In the genomic region with DNA sequence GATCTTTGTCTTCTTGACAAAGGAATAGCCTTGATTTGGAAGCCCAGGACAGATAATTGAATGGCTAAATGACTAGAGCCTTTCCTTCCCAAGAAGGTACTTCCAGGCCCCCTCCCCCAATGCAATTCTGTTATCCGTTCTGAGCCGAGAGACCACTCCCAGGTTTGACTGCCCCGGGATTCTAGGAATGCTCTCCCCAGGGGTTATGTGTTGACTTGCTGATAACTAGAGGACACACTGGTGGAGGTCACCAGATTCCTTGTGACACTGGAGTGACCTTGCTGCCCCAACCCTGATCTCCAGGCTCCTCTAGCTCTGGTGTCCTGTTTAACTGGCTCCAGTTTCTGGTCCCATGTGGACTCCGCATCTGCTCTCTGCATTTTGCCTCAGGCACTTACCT, we compare ENCODE assay signal across 25 mouse cellular contexts. TPM values are rescaled to one million over a fixed set of nuclear protein-coding genes. Genes with fewer than 3 reads are reported as not detected.
DNase-seq lines count a peak whose midpoint lies in the region; ATAC-seq and TF ChIP-seq lines count a peak whose summit lies in the region.
"Had no signal": no experiment of that assay in that cellular context is flagged by ENCODE, and none has a peak within 500 bp of the region (broad histone marks: within the 10 kb centered on the region; RNA-seq: fewer than 3 reads in every experiment).

No protein-coding gene starts in this region.

- intact Hi-C loops in heart, postnatal 10 days (cut with DNase I) = loop anchor here (5.0 kb wide), 1 partner anchor 350 kb away; no protein-coding TSS in a partner anchor

- H3K36me3 ChIP-seq in heart, embryonic 13.5 days = peaks cover 14% of the 10 kb centered on the region

- H3K27me3 ChIP-seq in heart, embryonic 13.5 days (replicated peaks) = no peaks in the 10 kb centered on the region
- H3K27me3 ChIP-seq: CH12.LX; embryonic facial prominence, embryonic 12.5 days; forebrain, embryonic 15.5 days; hindbrain, embryonic 12.5 days; Patski had no signal

- no peak for ATAC-seq in heart, embryonic 13.5 days (ENCODE audit: extremely low read depth, insufficient number of reproducible peaks, low FRiP score, low TSS enrichment)
- ATAC-seq: forebrain, embryonic 15.5 days; hindbrain, embryonic 16.5 days; Patski had no signal

- H3K4me1 ChIP-seq in heart, embryonic 13.5 days = peaks cover 40% of the 10 kb centered on the region
- H3K4me1 ChIP-seq in lung, adult 2 months (ENCODE audit: control insufficient read depth, insufficient read depth, low read length) = no peaks in the 10 kb centered on the region

- no peaks in the 10 kb centered on the region for H3K9me3 ChIP-seq in heart, embryonic 13.5 days
- H3K9me3 ChIP-seq: embryonic facial prominence, embryonic 12.5 days; forebrain, embryonic 15.5 days; hindbrain, embryonic 12.5 days had no signal

- 25% methylated on average over 4 of the region's 4 CpGs for WGBS in heart, embryonic 13.5 days
- 54% methylated on average over 4 of the region's 4 CpGs for WGBS in lung, adult 2 months

- DNase-seq in heart, postnatal 10 days = no peak
- DNase-seq in lung, postnatal 36 days = peak; percentile 30
- DNase-seq in lung, adult 2 months = no peak
- DNase-seq in ES-CJ7 (ENCODE audit: low read depth, low spot score) = peak; percentile 98
- peak; percentile 82 for DNase-seq in yolk sac, embryonic 10.5 days (ENCODE audit: low spot score)
- no peak for DNase-seq in right cerebral cortex, postnatal 4 days
- DNase-seq: adrenal gland, adult 8-10 months; adrenal gland, postnatal 36 days; cerebellum, adult 2 months; cerebellum, postnatal 10 days; heart, adult 18-20 months; heart, postnatal 4 days had no signal

- H3K27ac ChIP-seq in heart, embryonic 13.5 days (replicated peaks) = no peak overlapping the region
- H3K27ac ChIP-seq: embryonic facial prominence, embryonic 12.5 days; forebrain, embryonic 15.5 days; hindbrain, embryonic 12.5 days had no signal

- no peak for TF ChIP-seq CTCF in lung, adult 2 months (IDR thresholded peaks at IDR 0.05; ENCODE audit: insufficient read depth, low read length)

- H3K9ac ChIP-seq in heart, embryonic 13.5 days = peak overlapping the region; percentile 47; the same call in 1 of the 2 replicates
- H3K9ac ChIP-seq: embryonic facial prominence, embryonic 12.5 days; forebrain, embryonic 15.5 days; hindbrain, embryonic 12.5 days had no signal

- no peak overlapping the region for H3K4me2 ChIP-seq in heart, embryonic 13.5 days
- H3K4me2 ChIP-seq: embryonic facial prominence, embryonic 12.5 days; forebrain, embryonic 15.5 days; heart, embryonic 11.5 days; hindbrain, embryonic 12.5 days had no signal

- no peak overlapping the region for H3K4me3 ChIP-seq in heart, embryonic 13.5 days
- H3K4me3 ChIP-seq in lung, adult 2 months (replicated peaks; ENCODE audit: extremely low read depth, low read depth, low read length) = no peak overlapping the region
- H3K4me3 ChIP-seq: embryonic facial prominence, embryonic 12.5 days; forebrain, embryonic 15.5 days; hindbrain, embryonic 12.5 days had no signal

- TF ChIP-seq POLR2A in lung, adult 2 months (IDR thresholded peaks at IDR 0.05; ENCODE audit: borderline replicate concordance, extremely low read depth, low read depth, low read length) = no peak

RNA-seq across cellular contexts. Expression of a gene that starts 2.4 kb away (rescaled TPM):
- 16.7 and 17.7 TPM in 2 replicates for polyA plus RNA-seq in heart, embryonic 13.5 days (2015; fragmentation: Nextera tagmentation; extraction: Ambion mirVana)
- total RNA-seq in heart, postnatal 10 days (2021) = 1 to 10 TPM; 4.6 to 5.4 TPM
- polyA plus RNA-seq in lung, adult 2 months (2012; rRNA removed) = 1.5 and 1.8 TPM in 2 replicates

RNA-seq across cellular contexts. Expression of a gene that starts 34.9 kb away (rescaled TPM):
- polyA plus RNA-seq in heart, embryonic 13.5 days (2015; fragmentation: Nextera tagmentation; extraction: Ambion mirVana) = 35.3 and 37.3 TPM in 2 replicates
- total RNA-seq in heart, postnatal 10 days (2021) = 10 to 100 TPM; 25.6 to 27.1 TPM
- polyA plus RNA-seq in lung, adult 2 months (2012; rRNA removed) = 17.9 and 25.4 TPM in 2 replicates

RNA-seq across cellular contexts. Expression of a gene that starts 35.6 kb away (rescaled TPM):
- polyA plus RNA-seq in heart, embryonic 13.5 days (2015; fragmentation: Nextera tagmentation; extraction: Ambion mirVana) = not detected in 2 replicates
- not detected for total RNA-seq in heart, postnatal 10 days (2021)
- polyA plus RNA-seq in lung, adult 2 months (2012; rRNA removed) = 0.29 TPM in 1 of 2 replicates, not detected in the other
- total RNA-seq: adrenal gland, adult 8-10 months; adrenal gland, postnatal 36 days; CH12.LX; gastrocnemius, adult 8-10 months; gastrocnemius, postnatal 4 days; heart, adult 18-20 months; heart, postnatal 4 days had no signal
- polyA plus RNA-seq: cerebellum, adult 2 months; embryonic facial prominence, embryonic 12.5 days; forebrain, embryonic 11.5 days; forebrain, embryonic 15.5 days; heart, embryonic 11.5 days; heart, embryonic 16.5 days; hindbrain, embryonic 12.5 days; hindbrain, embryonic 16.5 days; intestine, embryonic 14.5 days; Patski had no signal

Comparison
In these comparisons a context has a peak if more than half of its experiments do, and no peak if none do; other contexts are left out.
1. DNase-seq: peak in lung, postnatal 36 days (single experiment), ES-CJ7 (single experiment) and yolk sac, embryonic 10.5 days (single experiment); none in heart, postnatal 10 days (0 of 2), lung, adult 2 months (single experiment) and right cerebral cortex, postnatal 4 days (single experiment).